Mouse (Mus musculus): ENCODE measurements around the gene Ms4a18. TPM values are rescaled to one million over a fixed set of nuclear protein-coding genes. Genes with fewer than 3 reads are reported as not detected.

The Ms4a18 gene
- polyA plus RNA-seq, 1 experiment, result not detected

GRCm38 (mm10) chr19:11015998-11016397 is 1.8 kb downstream of the Ms4a18 start:
- 85% methylated on average over 1 of the region's 1 CpGs for WGBS
- Histone ChIP-seq H3K27me3 (ENCODE audit: control insufficient read depth, insufficient read depth, low read length) (no peaks in the 10 kb centered on the region), H3K4me1 (ENCODE audit: control insufficient read depth, insufficient read depth, low read length) (no peaks in the 10 kb centered on the region), H3K27ac (ENCODE audit: insufficient read depth, low read length) (no peak overlapping the region), H3K4me3 (replicated peaks; ENCODE audit: insufficient read depth, low read depth, low read length) (no peak overlapping the region)
- DNase-seq, result no peak
- TF ChIP-seq CTCF (IDR thresholded peaks at IDR 0.05; ENCODE audit: borderline replicate concordance, insufficient read depth, low read depth, low read length) (no peak), POLR2A (IDR thresholded peaks at IDR 0.05; ENCODE audit: borderline replicate concordance, insufficient read depth, low read length) (no peak)

GRCm38 (mm10) chr19:11015468-11015867 is 2.4 kb downstream of the Ms4a18 start:
- no peak for DNase-seq
- no peak overlapping the region for H3K4me3 ChIP-seq (replicated peaks; ENCODE audit: insufficient read depth, low read depth, low read length)
- H3K27me3 ChIP-seq (ENCODE audit: control insufficient read depth, insufficient read depth, low read length), result no peaks in the 10 kb centered on the region
- TF ChIP-seq POLR2A (IDR thresholded peaks at IDR 0.05; ENCODE audit: borderline replicate concordance, insufficient read depth, low read length) (no peak), CTCF (IDR thresholded peaks at IDR 0.05; ENCODE audit: borderline replicate concordance, insufficient read depth, low read depth, low read length) (no peak)
- H3K4me1 ChIP-seq (ENCODE audit: control insufficient read depth, insufficient read depth, low read length), result no peaks in the 10 kb centered on the region
- H3K27ac ChIP-seq (ENCODE audit: insufficient read depth, low read length), result no peak overlapping the region

- Histone ChIP-seq H3K4me1 (ENCODE audit: control insufficient read depth, insufficient read depth, low read length) (no peaks in the 10 kb centered on the region), H3K4me3 (replicated peaks; ENCODE audit: insufficient read depth, low read depth, low read length) (no peak within 1 kb of the TSS), H3K27ac (ENCODE audit: insufficient read depth, low read length) (no peak within 1 kb of the TSS), H3K27me3 (ENCODE audit: control insufficient read depth, insufficient read depth, low read length) (no peaks in the 10 kb centered on the region)
- TF ChIP-seq POLR2A (IDR thresholded peaks at IDR 0.05; ENCODE audit: borderline replicate concordance, insufficient read depth, low read length), result no peak
- TF ChIP-seq CTCF (IDR thresholded peaks at IDR 0.05; ENCODE audit: borderline replicate concordance, insufficient read depth, low read depth, low read length), result no peak
- 82% methylated on average over 7 of the region's 7 CpGs for WGBS
- no peak for DNase-seq
Observed at GRCm38 (mm10) chr19:10993150-10993549, 24.7 kb downstream of the Ms4a18 start, which contains the start of gene Ms4a15. Ms4a15 (minus strand) TSS chr19:10993250.

GRCm38 (mm10) chr19:10991911-10992310 is 25.9 kb downstream of the Ms4a18 start:
- DNase-seq, result no peak
- TF ChIP-seq CTCF (IDR thresholded peaks at IDR 0.05; ENCODE audit: borderline replicate concordance, insufficient read depth, low read depth, low read length) (no peak), POLR2A (IDR thresholded peaks at IDR 0.05; ENCODE audit: borderline replicate concordance, insufficient read depth, low read length) (no peak)
- Histone ChIP-seq H3K4me3 (replicated peaks; ENCODE audit: insufficient read depth, low read depth, low read length) (no peak overlapping the region), H3K27me3 (ENCODE audit: control insufficient read depth, insufficient read depth, low read length) (no peaks in the 10 kb centered on the region), H3K4me1 (ENCODE audit: control insufficient read depth, insufficient read depth, low read length) (no peaks in the 10 kb centered on the region), H3K27ac (ENCODE audit: insufficient read depth, low read length) (no peak overlapping the region)

GRCm38 (mm10) chr19:10990751-10991150 is 27.1 kb downstream of the Ms4a18 start:
- no peak overlapping the region for H3K4me3 ChIP-seq (replicated peaks; ENCODE audit: insufficient read depth, low read depth, low read length)

GRCm38 (mm10) chr19:10988563-10988962 is 29.3 kb downstream of the Ms4a18 start:
- H3K4me3 ChIP-seq (replicated peaks; ENCODE audit: insufficient read depth, low read depth, low read length), result no peak overlapping the region
- DNase-seq, result no peak
- no peak overlapping the region for H3K27ac ChIP-seq (ENCODE audit: insufficient read depth, low read length)
- H3K4me1 ChIP-seq (ENCODE audit: control insufficient read depth, insufficient read depth, low read length), result no peaks in the 10 kb centered on the region
- 94% methylated on average over 1 of the region's 1 CpGs for WGBS
- H3K27me3 ChIP-seq (ENCODE audit: control insufficient read depth, insufficient read depth, low read length), result no peaks in the 10 kb centered on the region
- TF ChIP-seq POLR2A (IDR thresholded peaks at IDR 0.05; ENCODE audit: borderline replicate concordance, insufficient read depth, low read length), result no peak

More at GRCm38 (mm10) chr19:10990751-10991150, 27.1 kb downstream of the Ms4a18 start:
- 55% methylated on average over 1 of the region's 1 CpGs for WGBS
- no peak for DNase-seq
- Histone ChIP-seq H3K27ac (ENCODE audit: insufficient read depth, low read length) (no peak overlapping the region), H3K27me3 (ENCODE audit: control insufficient read depth, insufficient read depth, low read length) (no peaks in the 10 kb centered on the region), H3K4me1 (ENCODE audit: control insufficient read depth, insufficient read depth, low read length) (no peaks in the 10 kb centered on the region)
- TF ChIP-seq CTCF (IDR thresholded peaks at IDR 0.05; ENCODE audit: borderline replicate concordance, insufficient read depth, low read depth, low read length), result no peak
- TF ChIP-seq POLR2A (IDR thresholded peaks at IDR 0.05; ENCODE audit: borderline replicate concordance, insufficient read depth, low read length), result no peak

- WGBS, result 55% methylated on average over 4 of the region's 4 CpGs
- DNase-seq, result no peak
- no peak overlapping the region for H3K4me3 ChIP-seq (replicated peaks; ENCODE audit: insufficient read depth, low read depth, low read length)
- H3K27me3 ChIP-seq (ENCODE audit: control insufficient read depth, insufficient read depth, low read length), result no peaks in the 10 kb centered on the region
- no peaks in the 10 kb centered on the region for H3K4me1 ChIP-seq (ENCODE audit: control insufficient read depth, insufficient read depth, low read length)
- no peak for TF ChIP-seq CTCF (IDR thresholded peaks at IDR 0.05; ENCODE audit: borderline replicate concordance, insufficient read depth, low read depth, low read length)
- no peak for TF ChIP-seq POLR2A (IDR thresholded peaks at IDR 0.05; ENCODE audit: borderline replicate concordance, insufficient read depth, low read length)
- H3K27ac ChIP-seq (ENCODE audit: insufficient read depth, low read length), result no peak overlapping the region
Observed at GRCm38 (mm10) chr19:10985889-10986288, 31.9 kb downstream of the Ms4a18 start.

GRCm38 (mm10) chr19:10984551-10984950 is 33.3 kb downstream of the Ms4a18 start:
- no peak overlapping the region for H3K4me3 ChIP-seq (replicated peaks; ENCODE audit: insufficient read depth, low read depth, low read length)
- no peak for DNase-seq
- H3K27ac ChIP-seq (ENCODE audit: insufficient read depth, low read length), result no peak overlapping the region
- no peaks in the 10 kb centered on the region for H3K4me1 ChIP-seq (ENCODE audit: control insufficient read depth, insufficient read depth, low read length)
- WGBS, result 79% methylated on average over 13 of the region's 13 CpGs
- no peaks in the 10 kb centered on the region for H3K27me3 ChIP-seq (ENCODE audit: control insufficient read depth, insufficient read depth, low read length)
- TF ChIP-seq POLR2A (IDR thresholded peaks at IDR 0.05; ENCODE audit: borderline replicate concordance, insufficient read depth, low read length) (no peak), CTCF (IDR thresholded peaks at IDR 0.05; ENCODE audit: borderline replicate concordance, insufficient read depth, low read depth, low read length) (no peak)

Data from cerebellum, adult 2 months (tissue).